Mouse (Mus musculus) yolk sac, embryonic 10.5 days (tissue): ENCODE measurements around the gene Ranbp1.
"Not testable (repeated sequence)": the region's sequence is repeated elsewhere in the genome, so short reads cannot be mapped to it uniquely, and the experiment has no call there.

Experiments used
- DNase-seq: peaks from one replicate; pipeline ENCODE4 v3.0.0-alpha.2; 2017; ENCODE audit warnings: low spot score

Gene Ranbp1

GRCm38 (mm10) chr16:18248433-18249363, at the start of gene Ranbp1, which contains the start of gene Trmt2a:
Gene Ranbp1, minus strand, starts transcription at chr16:18248732.
Gene Trmt2a, plus strand, starts transcription at chr16:18248679.
- peak; percentile 98 for DNase-seq

DNA sequence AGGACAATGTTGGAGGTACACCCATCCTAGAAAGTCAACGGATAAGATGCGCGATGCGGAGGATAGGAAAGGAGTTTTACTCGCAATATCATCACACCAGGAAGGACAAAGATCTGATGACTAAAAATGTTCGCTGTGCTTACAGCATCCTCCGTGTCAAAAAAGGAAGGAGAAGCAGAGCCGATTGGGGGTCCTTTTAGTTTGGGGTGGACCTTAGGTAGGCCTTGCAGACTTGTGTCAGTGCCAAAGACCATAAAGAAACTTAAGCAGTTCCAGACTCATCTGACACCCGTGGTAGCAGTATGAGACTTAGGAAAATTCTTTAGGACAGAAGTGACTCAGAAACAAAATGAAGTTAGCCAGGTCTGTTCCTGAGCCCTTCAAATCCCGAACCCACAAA, 41.1 kb upstream of the Ranbp1 start:
- not testable (repeated sequence) for DNase-seq

GRCm38 (mm10) chr16:18289067-18289588, 40.6 kb upstream of the Ranbp1 start, which contains the start of gene Dgcr8:
Gene Dgcr8, minus strand, starts transcription at chr16:18289246.
- peak; percentile 98 for DNase-seq

DNA sequence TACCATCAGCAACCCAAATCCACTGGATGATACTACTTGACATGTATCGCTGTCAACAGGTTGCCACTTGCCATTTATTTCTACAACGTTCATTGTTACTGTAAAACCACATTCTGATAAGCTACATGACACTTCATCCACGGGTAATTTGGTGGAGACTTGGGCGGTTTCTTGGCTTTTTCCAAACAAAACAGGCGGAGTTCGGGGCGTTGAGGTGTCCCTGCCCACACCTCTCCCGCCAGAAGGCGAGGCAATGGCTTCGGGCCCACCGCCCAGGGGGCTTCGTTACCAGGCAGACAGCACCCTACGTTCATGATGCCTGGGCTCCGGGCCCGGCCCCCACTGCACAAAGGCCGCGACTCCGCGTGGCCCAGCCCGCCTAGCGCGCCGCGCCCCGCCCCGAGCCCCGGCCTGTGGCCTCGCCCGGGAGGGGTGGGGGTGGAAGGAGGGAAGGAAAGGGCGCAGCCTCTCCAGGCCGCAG, 40.1 kb upstream of the Ranbp1 start:
- no peak for DNase-seq

DNA sequence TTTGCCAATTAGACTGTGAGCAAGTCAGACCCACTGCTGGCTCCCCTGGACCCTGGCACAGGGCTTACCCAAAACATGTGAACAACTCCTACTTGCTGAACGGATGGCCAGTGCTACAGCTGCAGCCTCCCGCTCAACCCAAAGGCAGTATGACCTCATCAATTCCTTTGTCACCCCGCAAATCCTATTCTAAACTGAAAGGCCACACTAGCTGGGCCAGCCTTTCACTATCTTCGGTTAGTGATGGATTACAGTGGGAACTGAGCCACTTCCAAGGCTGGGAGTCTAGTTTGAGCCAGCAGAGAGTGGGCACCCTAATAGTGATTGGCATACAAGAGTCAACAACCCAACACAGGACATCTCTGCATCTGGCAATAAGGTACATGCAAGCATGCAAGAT, 39.6 kb upstream of the Ranbp1 start:
- peak; percentile 27 for DNase-seq

GRCm38 (mm10) chr16:18275166-18275565, 26.6 kb upstream of the Ranbp1 start:
- no peak for DNase-seq

GRCm38 (mm10) chr16:18268182-18268581, 19.6 kb upstream of the Ranbp1 start:
- DNase-seq, result no peak

GRCm38 (mm10) chr16:18265024-18265423, 16.5 kb upstream of the Ranbp1 start:
- DNase-seq, result no peak

- no peak for DNase-seq
Observed at GRCm38 (mm10) chr16:18258221-18258620, 9.7 kb upstream of the Ranbp1 start, which contains the start of gene Gm49776. Gene Gm49776, minus strand, starts transcription at chr16:18258321.

- no peak for DNase-seq
Observed at GRCm38 (mm10) chr16:18253866-18254265, 5.3 kb upstream of the Ranbp1 start.

- no peak for DNase-seq
Observed at GRCm38 (mm10) chr16:18252736-18253135, 4.2 kb upstream of the Ranbp1 start.

- peak; percentile 49 for DNase-seq
Observed at GRCm38 (mm10) chr16:18250828-18251790, 2.6 kb upstream of the Ranbp1 start.

GRCm38 (mm10) chr16:18250231-18250630, 1.7 kb upstream of the Ranbp1 start:
- no peak for DNase-seq

GRCm38 (mm10) chr16:18249364-18249967, 934 bp upstream of the Ranbp1 start:
- peak; percentile 58 for DNase-seq

- DNase-seq, result no peak
Observed at GRCm38 (mm10) chr16:18247521-18248399, 772 bp downstream of the Ranbp1 start.

- no peak for DNase-seq
Observed at GRCm38 (mm10) chr16:18241581-18241980, 7.0 kb downstream of the Ranbp1 start.

DNA sequence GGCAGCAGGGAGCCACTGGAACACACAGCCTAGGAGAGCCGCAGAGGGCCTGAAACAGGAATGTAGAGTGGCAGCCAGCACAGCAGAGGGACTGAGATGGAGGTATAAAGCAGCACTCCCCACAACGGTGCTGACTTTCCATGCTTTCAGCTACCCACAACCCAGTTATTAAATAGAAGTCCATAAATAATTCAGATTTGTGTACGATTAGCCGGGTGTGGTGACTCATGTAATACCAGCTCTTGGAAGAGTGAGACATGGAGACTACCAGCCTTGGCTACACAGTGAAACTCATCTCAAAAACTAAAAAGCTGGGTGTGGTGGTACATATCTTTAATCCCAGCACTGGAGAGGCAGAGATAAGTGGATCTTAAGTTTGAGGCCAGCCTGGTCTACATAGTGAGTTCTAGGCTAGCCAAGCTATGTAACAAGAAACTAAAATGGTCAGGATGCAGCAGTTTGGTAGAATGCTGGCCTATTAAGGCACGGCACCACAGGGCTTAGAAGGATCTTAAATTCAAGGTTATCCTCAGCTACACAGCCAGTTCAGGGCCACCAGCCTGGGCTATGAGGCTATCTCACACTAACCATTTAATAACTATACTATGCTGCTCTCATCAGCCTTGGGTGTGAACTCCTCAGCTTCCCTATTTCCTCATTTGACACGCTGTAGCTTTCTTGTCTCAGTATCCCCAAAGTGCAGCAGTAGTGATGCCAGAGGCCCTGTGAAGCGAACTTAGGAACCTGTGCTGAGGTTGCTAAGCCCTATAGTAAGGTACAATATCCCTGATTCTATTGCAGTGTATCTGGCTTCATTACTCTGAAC, 11.6 kb downstream of the Ranbp1 start:
- DNase-seq, result no peak

DNA sequence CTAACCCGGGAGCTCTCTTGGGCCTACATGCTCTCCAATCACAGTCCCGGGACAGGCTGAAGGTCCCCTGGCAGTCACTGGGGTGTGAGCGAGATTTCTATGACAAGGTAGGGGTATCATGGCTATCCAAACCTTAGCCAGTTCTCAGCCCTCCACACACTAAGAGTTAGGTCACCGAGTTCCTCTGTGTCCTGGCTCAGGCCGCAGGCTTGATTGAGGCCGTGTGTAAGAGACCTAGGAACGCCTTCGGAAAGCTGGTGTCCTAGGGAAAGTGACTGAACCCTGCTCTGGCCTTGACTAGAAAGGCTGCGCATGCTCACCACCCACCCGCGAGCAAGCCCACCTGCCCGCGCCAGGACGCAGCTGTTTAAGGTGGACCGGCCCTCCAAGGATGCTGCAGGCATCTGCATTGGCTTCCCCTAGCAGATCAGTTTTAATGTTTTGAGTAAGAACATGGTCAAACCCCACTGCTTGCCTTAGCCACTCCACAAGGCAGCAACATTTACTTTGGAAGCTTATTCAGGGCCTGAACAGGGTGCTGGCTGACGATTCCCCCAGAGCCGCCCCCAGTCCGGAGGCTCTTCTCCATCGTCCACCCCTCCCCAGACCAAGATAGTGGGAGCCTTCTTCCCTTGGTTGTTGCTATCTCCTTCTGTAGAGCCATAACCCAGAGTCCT, 13.0 kb downstream of the Ranbp1 start:
- DNase-seq, result peak; percentile 73
